Mouse (Mus musculus): ENCODE results near the gene Lhfpl3. TPM values are rescaled to one million over a fixed set of nuclear protein-coding genes. Genes with fewer than 3 reads are reported as not detected.
A peak's percentile ranks its signal among the peaks of the same experiment; 100 is the strongest.

Lhfpl3 gene
- polyA plus RNA-seq, 1 experiment from 2014 or later = 2.0 TPM

- no peak for ATAC-seq (ENCODE audit: low FRiP score)
- Histone ChIP-seq H3K27me3 (no peaks in the 10 kb centered on the region), H3K36me3 (replicated peaks) (no peaks in the 10 kb centered on the region), H3K4me1 (no peaks in the 10 kb centered on the region; the same call in 1 of the 2 replicates), H3K4me2 (no peak overlapping the region), H3K9me3 (no peaks in the 10 kb centered on the region), H3K27ac (no peak overlapping the region), H3K9ac (no peak overlapping the region), H3K4me3 (replicated peaks) (no peak overlapping the region)
- 77% methylated on average over 7 of the region's 7 CpGs for WGBS
These were observed 303.3 kb downstream of the Lhfpl3 start for GRCm38 (mm10) chr5:23049083-23049663.

- Histone ChIP-seq H3K4me3 (replicated peaks) (no peak overlapping the region), H3K9ac (no peak overlapping the region), H3K27ac (no peak overlapping the region), H3K4me1 (no peaks in the 10 kb centered on the region; the same call in 1 of the 2 replicates), H3K4me2 (no peak overlapping the region), H3K27me3 (no peaks in the 10 kb centered on the region), H3K36me3 (replicated peaks) (no peaks in the 10 kb centered on the region), H3K9me3 (no peaks in the 10 kb centered on the region)
- WGBS = 85% methylated on average over 5 of the region's 5 CpGs
- ATAC-seq (ENCODE audit: low FRiP score) = no peak
These were observed 305.6 kb downstream of the Lhfpl3 start for GRCm38 (mm10) chr5:23051458-23051857.

DNA sequence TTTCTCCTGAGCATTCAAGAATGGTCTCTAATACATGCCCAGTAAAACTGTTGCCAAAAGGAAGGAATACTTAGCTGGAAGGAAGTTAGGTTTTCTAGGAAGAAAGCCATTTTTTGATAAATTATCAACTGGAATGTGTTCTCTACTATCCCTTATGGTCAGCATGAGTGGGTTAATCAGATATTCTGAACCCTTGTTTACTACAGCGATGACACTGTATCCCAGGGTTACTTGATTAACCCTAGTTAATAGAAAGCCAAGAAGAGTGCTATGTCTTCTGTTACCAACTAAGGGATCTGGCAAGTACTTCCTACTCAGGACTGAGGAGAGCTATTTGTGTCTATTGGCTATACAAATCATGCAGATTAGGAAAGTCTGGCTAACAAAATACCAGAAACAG is 349.0 kb downstream of the Lhfpl3 start:
- no peak overlapping the region for H3K9ac ChIP-seq
- H3K4me1 ChIP-seq = no peaks in the 10 kb centered on the region
- H3K9me3 ChIP-seq = no peaks in the 10 kb centered on the region
- H3K27me3 ChIP-seq = no peaks in the 10 kb centered on the region
- no peak for ATAC-seq (ENCODE audit: low FRiP score)
- no peak overlapping the region for H3K4me3 ChIP-seq (replicated peaks)
- WGBS = 95% methylated on average over 1 of the region's 1 CpGs
- H3K27ac ChIP-seq = no peak overlapping the region
- no peaks in the 10 kb centered on the region for H3K36me3 ChIP-seq (replicated peaks)
- no peak overlapping the region for H3K4me2 ChIP-seq

DNA sequence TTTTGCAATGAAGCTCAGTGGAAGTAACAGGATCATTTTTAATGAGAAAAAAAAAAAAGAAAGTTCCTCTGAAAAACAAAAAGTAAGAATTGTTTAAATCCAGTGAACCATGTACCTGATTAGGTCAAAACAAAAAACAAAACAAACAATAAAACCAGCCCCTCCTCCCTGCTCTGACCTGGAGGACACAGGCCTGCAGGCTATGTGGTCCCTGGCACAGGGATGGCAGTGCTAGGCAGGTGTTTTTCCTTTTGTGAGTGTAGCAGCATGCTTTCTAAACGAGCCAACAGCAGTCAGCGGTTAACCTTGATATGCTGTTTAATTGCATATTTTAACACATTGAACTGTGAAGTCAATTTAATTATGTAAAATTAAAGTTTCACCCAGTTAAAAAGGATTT is 360.7 kb downstream of the Lhfpl3 start:
- 42% methylated on average over 2 of the region's 2 CpGs for WGBS
- Histone ChIP-seq H3K27ac (no peak overlapping the region), H3K4me1 (no peaks in the 10 kb centered on the region), H3K4me3 (replicated peaks) (no peak overlapping the region), H3K36me3 (replicated peaks) (no peaks in the 10 kb centered on the region), H3K9me3 (no peaks in the 10 kb centered on the region), H3K9ac (no peak overlapping the region), H3K4me2 (no peak overlapping the region), H3K27me3 (no peaks in the 10 kb centered on the region)
- ATAC-seq (ENCODE audit: low FRiP score) = no peak; the same call in 1 of the 2 replicates

GRCm38 (mm10) chr5:23111307-23111706 is 365.4 kb downstream of the Lhfpl3 start:
- WGBS = 90% methylated on average over 6 of the region's 6 CpGs
- Histone ChIP-seq H3K4me1 (no peaks in the 10 kb centered on the region), H3K27ac (no peak overlapping the region), H3K9ac (no peak overlapping the region), H3K4me2 (no peak overlapping the region), H3K4me3 (replicated peaks) (no peak overlapping the region), H3K9me3 (no peaks in the 10 kb centered on the region), H3K36me3 (replicated peaks) (no peaks in the 10 kb centered on the region), H3K27me3 (no peaks in the 10 kb centered on the region)
- ATAC-seq (ENCODE audit: low FRiP score) = no peak

DNA sequence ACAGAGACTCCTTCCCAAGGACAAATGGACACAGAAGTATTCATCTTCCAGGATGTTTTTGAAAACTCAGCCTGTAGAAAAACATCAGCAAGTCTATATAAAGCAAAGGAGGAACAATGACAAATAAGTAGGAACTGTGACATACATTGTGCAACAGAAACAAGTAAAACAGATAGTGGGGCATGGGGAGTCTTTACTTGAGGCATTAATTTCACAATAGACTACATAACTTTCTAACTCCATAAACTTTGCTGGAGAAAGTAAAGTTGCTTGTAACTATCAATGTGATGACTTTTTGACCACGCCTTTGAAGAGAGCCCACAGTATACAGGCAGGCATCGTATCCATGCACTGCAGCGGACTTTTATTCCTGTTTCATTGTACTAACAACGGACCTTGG is 368.4 kb downstream of the Lhfpl3 start:
- H3K27ac ChIP-seq = no peak overlapping the region
- H3K36me3 ChIP-seq (replicated peaks) = no peaks in the 10 kb centered on the region
- ATAC-seq (ENCODE audit: low FRiP score) = no peak
- H3K4me2 ChIP-seq = no peak overlapping the region
- WGBS = 90% methylated on average over 4 of the region's 4 CpGs
- no peaks in the 10 kb centered on the region for H3K9me3 ChIP-seq
- H3K27me3 ChIP-seq = no peaks in the 10 kb centered on the region
- no peak overlapping the region for H3K9ac ChIP-seq
- H3K4me1 ChIP-seq = no peaks in the 10 kb centered on the region
- H3K4me3 ChIP-seq (replicated peaks) = no peak overlapping the region

DNA sequence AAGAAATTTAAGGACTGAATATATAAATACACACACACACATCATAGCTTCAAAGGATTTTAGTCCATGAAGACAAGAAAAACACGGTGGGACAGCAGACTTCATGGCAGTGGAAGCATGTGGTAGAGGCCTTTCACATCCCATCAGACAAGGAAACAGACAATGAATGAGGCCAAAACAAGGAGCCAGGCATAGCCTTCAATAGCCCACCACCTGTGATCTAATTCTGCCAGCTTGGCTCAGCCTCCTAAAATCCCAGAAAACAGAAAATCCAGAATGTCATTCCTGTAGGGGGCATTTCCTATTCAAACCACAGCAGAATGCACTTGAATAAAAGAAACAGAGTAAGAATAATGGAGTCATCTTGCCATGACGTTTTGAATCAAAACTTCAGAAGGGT is 381.0 kb downstream of the Lhfpl3 start:
- no peak overlapping the region for H3K27ac ChIP-seq
- no peaks in the 10 kb centered on the region for H3K27me3 ChIP-seq
- ATAC-seq (ENCODE audit: low FRiP score) = no peak
- H3K9me3 ChIP-seq = no peaks in the 10 kb centered on the region
- no peak overlapping the region for H3K4me3 ChIP-seq (replicated peaks)
- no peak overlapping the region for H3K9ac ChIP-seq
- WGBS = 28% methylated on average over 2 of the region's 2 CpGs
- no peaks in the 10 kb centered on the region for H3K36me3 ChIP-seq (replicated peaks)
- no peak overlapping the region for H3K4me2 ChIP-seq
- no peaks in the 10 kb centered on the region for H3K4me1 ChIP-seq

DNA sequence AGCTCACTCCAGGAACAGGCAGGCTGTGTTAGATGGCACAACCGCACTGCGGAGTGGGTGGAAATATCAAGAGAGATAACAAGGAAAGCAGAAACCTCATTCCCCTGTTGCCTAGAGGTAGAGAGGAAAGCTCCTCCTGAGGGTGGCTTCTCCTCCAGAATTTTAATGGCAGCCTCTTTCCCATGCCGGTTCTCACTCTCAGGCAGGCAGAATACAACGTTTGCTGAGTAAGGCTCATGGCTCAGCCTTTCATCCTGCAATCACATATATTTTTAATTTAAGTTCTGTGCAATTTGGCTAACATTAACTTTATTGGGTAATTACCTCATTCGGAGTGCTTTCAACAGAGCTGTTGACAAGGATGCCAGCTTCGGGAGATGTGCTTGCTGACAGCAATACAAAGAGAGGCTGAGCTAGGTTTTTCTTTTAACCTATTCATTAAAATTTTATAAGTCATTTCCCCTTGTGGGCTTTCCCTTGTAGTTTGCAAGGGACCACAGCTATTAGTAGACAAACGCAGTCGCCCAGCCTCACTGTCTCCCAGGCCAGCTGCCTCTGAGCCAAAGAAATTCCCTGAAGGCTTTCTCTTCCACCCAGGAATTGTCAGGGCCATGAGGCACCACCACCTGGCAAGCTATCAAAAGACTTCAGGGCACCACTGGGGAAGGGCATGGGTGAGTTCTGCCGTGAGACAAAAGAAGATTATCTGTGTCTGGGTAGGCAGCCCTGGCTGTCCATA is 394.5 kb downstream of the Lhfpl3 start:
- no peaks in the 10 kb centered on the region for H3K36me3 ChIP-seq (replicated peaks)
- no peak for ATAC-seq (ENCODE audit: low FRiP score)
- 0 out of 2 replicates have a peak, but pooled peaks cover 3% of the 10 kb centered on the region for H3K4me1 ChIP-seq
- H3K9ac ChIP-seq = no peak overlapping the region
- no peak overlapping the region for H3K27ac ChIP-seq
- WGBS = 63% methylated on average over 9 of the region's 9 CpGs
- H3K9me3 ChIP-seq = no peaks in the 10 kb centered on the region
- H3K4me2 ChIP-seq = no peak overlapping the region
- H3K27me3 ChIP-seq = no peaks in the 10 kb centered on the region
- no peak overlapping the region for H3K4me3 ChIP-seq (replicated peaks)

DNA sequence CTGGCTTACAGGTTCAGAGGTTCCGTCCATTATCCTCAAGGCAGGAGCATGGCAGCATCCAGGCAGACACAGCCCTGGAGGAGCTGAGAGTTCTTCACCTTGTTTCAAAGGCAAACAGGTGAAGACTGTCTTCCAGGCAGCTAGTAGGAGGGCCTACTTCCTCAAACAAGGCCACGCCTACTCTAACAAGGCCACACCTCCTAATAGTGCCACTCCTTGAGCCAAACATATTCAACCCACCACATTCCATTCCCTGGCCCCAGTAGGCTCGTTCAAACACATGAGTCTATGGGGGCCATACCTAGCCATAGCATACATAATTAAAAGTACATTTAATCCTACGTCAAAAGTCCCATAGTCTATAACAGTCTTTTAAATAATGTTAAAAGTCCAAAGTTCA is 407.4 kb downstream of the Lhfpl3 start:
- no peaks in the 10 kb centered on the region for H3K27me3 ChIP-seq
- WGBS = 92% methylated on average over 4 of the region's 4 CpGs

GRCm38 (mm10) chr5:23154439-23154838 is 408.6 kb downstream of the Lhfpl3 start:
- WGBS = 87% methylated on average over 1 of the region's 1 CpGs
- no peak overlapping the region for H3K9ac ChIP-seq
- no peak overlapping the region for H3K4me2 ChIP-seq
- no peaks in the 10 kb centered on the region for H3K36me3 ChIP-seq (replicated peaks)
- H3K27me3 ChIP-seq = no peaks in the 10 kb centered on the region
- no peak for ATAC-seq (ENCODE audit: low FRiP score)
- H3K4me1 ChIP-seq = no peaks in the 10 kb centered on the region
- H3K4me3 ChIP-seq (replicated peaks) = no peak overlapping the region
- no peaks in the 10 kb centered on the region for H3K9me3 ChIP-seq
- no peak overlapping the region for H3K27ac ChIP-seq

More for the DNA sequence above, 407.4 kb downstream of the Lhfpl3 start:
- ATAC-seq (ENCODE audit: low FRiP score) = no peak
- H3K27ac ChIP-seq = no peak overlapping the region
- no peak overlapping the region for H3K9ac ChIP-seq
- H3K4me3 ChIP-seq (replicated peaks) = no peak overlapping the region
- H3K36me3 ChIP-seq (replicated peaks) = no peaks in the 10 kb centered on the region
- H3K4me1 ChIP-seq = no peaks in the 10 kb centered on the region
- H3K9me3 ChIP-seq = no peaks in the 10 kb centered on the region
- H3K4me2 ChIP-seq = no peak overlapping the region

GRCm38 (mm10) chr5:23165947-23166350 is 420.1 kb downstream of the Lhfpl3 start:
- no peak overlapping the region for H3K27ac ChIP-seq
- H3K36me3 ChIP-seq (replicated peaks) = no peaks in the 10 kb centered on the region
- no peaks in the 10 kb centered on the region for H3K9me3 ChIP-seq
- no peak overlapping the region for H3K9ac ChIP-seq
- 14% methylated on average over 6 of the region's 6 CpGs for WGBS
- H3K4me2 ChIP-seq = peak overlapping the region; percentile 13; the same call in 1 of the 2 replicates
- no peak overlapping the region for H3K4me3 ChIP-seq (replicated peaks)
- no peaks in the 10 kb centered on the region for H3K27me3 ChIP-seq
- ATAC-seq (ENCODE audit: low FRiP score) = peak; percentile 51; the same call in 1 of the 2 replicates
- peaks cover 10% of the 10 kb centered on the region for H3K4me1 ChIP-seq

GRCm38 (mm10) chr5:23166658-23167057 is 420.8 kb downstream of the Lhfpl3 start:
- Histone ChIP-seq H3K9me3 (no peaks in the 10 kb centered on the region), H3K36me3 (replicated peaks) (no peaks in the 10 kb centered on the region), H3K4me3 (replicated peaks) (no peak overlapping the region), H3K27me3 (no peaks in the 10 kb centered on the region), H3K27ac (no peak overlapping the region), H3K9ac (no peak overlapping the region), H3K4me1 (peaks cover 10% of the 10 kb centered on the region), H3K4me2 (no peak overlapping the region)
- no peak for ATAC-seq (ENCODE audit: low FRiP score)
- 81% methylated on average over 1 of the region's 1 CpGs for WGBS

GRCm38 (mm10) chr5:23189633-23190032 is 443.8 kb downstream of the Lhfpl3 start:
- H3K36me3 ChIP-seq (replicated peaks) = no peaks in the 10 kb centered on the region
- H3K27me3 ChIP-seq = no peaks in the 10 kb centered on the region
- no peak overlapping the region for H3K4me3 ChIP-seq (replicated peaks)
- no peaks in the 10 kb centered on the region for H3K4me1 ChIP-seq
- H3K4me2 ChIP-seq = no peak overlapping the region
- H3K9me3 ChIP-seq = no peaks in the 10 kb centered on the region
- H3K27ac ChIP-seq = no peak overlapping the region
- no peak overlapping the region for H3K9ac ChIP-seq
- ATAC-seq (ENCODE audit: low FRiP score) = no peak
- WGBS = 87% methylated on average over 6 of the region's 6 CpGs

Measured in forebrain, embryonic 12.5 days (tissue).